Mouse (Mus musculus) stomach, postnatal 0 days (tissue): Measurements from ENCODE around the gene Cox5a.

Source experiments
- CTCF ChIP-seq: IDR thresholded peaks from 2 replicates; pipeline ENCODE4 v1.5.1; 2016; ENCODE audit warnings: antibody characterized with exemption, low read depth, mild to moderate bottlenecking, moderate library complexity
- EP300 ChIP-seq: optimal IDR thresholded peaks from 2 replicates; pipeline ENCODE3; 2016; ENCODE audit warnings: antibody characterized with exemption

GRCm38 (mm10) chr9:57504891-57505290 lies 16.2 kb upstream of the Cox5a start:
- no peak for TF ChIP-seq EP300
- TF ChIP-seq CTCF, result no peak
